Mouse (Mus musculus): ENCODE data around the gene Rnps1. TPM values are rescaled to one million over a fixed set of nuclear protein-coding genes. Genes with fewer than 3 reads are reported as not detected.

The Rnps1 gene
- total RNA-seq (2018; cell fraction: chromatin; rRNA removed): 100 to 1,000 TPM in 11 of 26 experiments, 10 to 100 TPM in 15; 50.9 to 132 (median 97.3) TPM
- 10 to 100 TPM; 60.4 to 92.0 (median 72.0) TPM for total RNA-seq (2018; cell fraction: cytosol; rRNA removed)
- total RNA-seq (2018; cell fraction: nucleus; rRNA removed): 100 to 1,000 TPM in 6 of 26 experiments, 10 to 100 TPM in 20; 53.1 to 137 (median 82.4) TPM
- 59.5 to 100 TPM (median 80.3 TPM) in 3 replicates for polyA plus RNA-seq (2018)

DNA sequence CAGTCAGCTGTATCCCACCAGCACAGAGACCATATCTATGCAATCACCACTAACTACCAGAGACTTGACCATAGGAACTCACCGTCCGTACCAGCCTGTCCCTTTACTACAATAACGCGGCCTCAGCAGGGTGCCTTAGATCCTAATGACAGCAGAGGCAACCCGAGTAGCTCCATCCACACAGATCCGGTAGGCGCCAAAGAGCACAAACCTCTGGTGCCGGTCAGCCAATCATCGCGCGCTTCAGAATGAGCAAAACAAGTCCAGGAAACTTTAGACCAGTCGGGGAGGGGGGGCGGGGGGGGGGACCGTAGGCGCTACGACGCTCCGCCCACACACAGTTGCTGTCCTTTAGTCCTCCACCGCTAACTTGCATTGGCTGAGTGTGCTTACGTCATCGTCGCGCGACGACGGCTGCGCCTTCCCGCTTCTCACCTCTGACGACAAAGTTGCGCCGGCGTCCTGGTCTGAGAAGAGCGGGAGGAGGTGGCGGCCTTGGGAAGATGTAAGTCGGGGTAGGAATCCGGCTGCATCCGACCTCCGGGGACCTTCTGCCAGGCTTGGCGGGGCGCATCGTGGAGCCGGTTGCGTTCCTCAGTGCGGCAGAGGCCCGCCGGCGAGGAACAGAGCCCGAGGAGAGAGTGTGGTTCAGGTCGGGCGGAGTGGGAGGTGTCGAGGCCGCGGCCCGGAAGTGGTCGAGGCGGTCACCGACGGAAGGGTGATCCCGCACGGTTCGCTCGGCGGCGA, at the start of gene Rnps1:
Gene Rnps1, plus strand, starts transcription at position 336 of the 747 bp plus-strand sequence.
- Histone ChIP-seq H3K4me3 (ENCODE audit: inconsistent target) (peak within 1 kb of the TSS; percentile 98), H3K79me2 (ENCODE audit: inconsistent target) (peaks cover 47% of the 10 kb centered on the region), H3K36me3 (ENCODE audit: inconsistent target) (peaks cover 26% of the 10 kb centered on the region), H3K27ac (peak within 1 kb of the TSS; percentile 66)
- under 1% methylated on average over 58 of the region's 64 CpGs for WGBS (ENCODE audit: missing documents)

GRCm38 (mm10) chr17:24365863-24366262, 48.5 kb upstream of the Rnps1 start:
- peaks cover 64% of the 10 kb centered on the region for H3K36me3 ChIP-seq (ENCODE audit: inconsistent target)
- H3K4me3 ChIP-seq (ENCODE audit: inconsistent target): no peak overlapping the region
- peaks cover 24% of the 10 kb centered on the region for H3K79me2 ChIP-seq (ENCODE audit: inconsistent target)
- H3K27ac ChIP-seq: no peak overlapping the region
- WGBS (ENCODE audit: missing documents): 93% methylated on average over 13 of the region's 13 CpGs

GRCm38 (mm10) chr17:24375094-24375712, 39.2 kb upstream of the Rnps1 start:
- Histone ChIP-seq H3K36me3 (ENCODE audit: inconsistent target) (peaks cover 84% of the 10 kb centered on the region), H3K4me3 (ENCODE audit: inconsistent target) (no peak overlapping the region), H3K79me2 (ENCODE audit: inconsistent target) (no peaks in the 10 kb centered on the region), H3K27ac (no peak overlapping the region)
- WGBS (ENCODE audit: missing documents): 87% methylated on average over 4 of the region's 5 CpGs

DNA sequence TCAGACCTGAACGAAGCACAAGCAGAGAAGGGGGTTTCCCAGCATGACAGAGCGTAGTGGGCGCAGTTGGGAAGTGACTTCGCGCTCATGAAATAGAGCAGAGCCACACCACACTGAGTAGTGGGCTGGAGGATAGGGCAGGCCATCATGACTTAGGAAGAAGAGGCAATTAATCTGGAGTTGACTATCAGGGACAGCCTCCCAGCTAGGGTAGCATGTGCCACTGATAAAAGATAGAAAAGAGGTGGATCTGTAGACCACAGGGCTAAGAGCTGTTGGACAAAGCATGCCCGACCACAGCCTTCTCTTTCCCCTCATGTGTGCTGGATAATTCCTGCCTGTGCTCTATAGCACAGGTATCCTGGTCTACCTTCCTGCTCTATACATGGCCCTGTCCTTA, 38.5 kb upstream of the Rnps1 start:
- peaks cover 77% of the 10 kb centered on the region for H3K36me3 ChIP-seq (ENCODE audit: inconsistent target)
- 95% methylated on average over 6 of the region's 6 CpGs for WGBS (ENCODE audit: missing documents)
- no peak overlapping the region for H3K4me3 ChIP-seq (ENCODE audit: inconsistent target)

GRCm38 (mm10) chr17:24378496-24378895, 35.9 kb upstream of the Rnps1 start:
- no peaks in the 10 kb centered on the region for H3K79me2 ChIP-seq (ENCODE audit: inconsistent target)
- 83% methylated on average over 2 of the region's 2 CpGs for WGBS (ENCODE audit: missing documents)
- H3K27ac ChIP-seq: no peak overlapping the region
- H3K4me3 ChIP-seq (ENCODE audit: inconsistent target): no peak overlapping the region
- H3K36me3 ChIP-seq (ENCODE audit: inconsistent target): peaks cover 85% of the 10 kb centered on the region

More for the DNA sequence above, 38.5 kb upstream of the Rnps1 start:
- H3K79me2 ChIP-seq (ENCODE audit: inconsistent target): no peaks in the 10 kb centered on the region
- no peak overlapping the region for H3K27ac ChIP-seq

- no peaks in the 10 kb centered on the region for H3K79me2 ChIP-seq (ENCODE audit: inconsistent target)
- H3K27ac ChIP-seq: no peak overlapping the region
- 93% methylated on average over 8 of the region's 8 CpGs for WGBS (ENCODE audit: missing documents)
- H3K36me3 ChIP-seq (ENCODE audit: inconsistent target): peaks cover 78% of the 10 kb centered on the region
- H3K4me3 ChIP-seq (ENCODE audit: inconsistent target): no peak overlapping the region
These were observed 30.6 kb upstream of the Rnps1 start for GRCm38 (mm10) chr17:24383789-24384188.

DNA sequence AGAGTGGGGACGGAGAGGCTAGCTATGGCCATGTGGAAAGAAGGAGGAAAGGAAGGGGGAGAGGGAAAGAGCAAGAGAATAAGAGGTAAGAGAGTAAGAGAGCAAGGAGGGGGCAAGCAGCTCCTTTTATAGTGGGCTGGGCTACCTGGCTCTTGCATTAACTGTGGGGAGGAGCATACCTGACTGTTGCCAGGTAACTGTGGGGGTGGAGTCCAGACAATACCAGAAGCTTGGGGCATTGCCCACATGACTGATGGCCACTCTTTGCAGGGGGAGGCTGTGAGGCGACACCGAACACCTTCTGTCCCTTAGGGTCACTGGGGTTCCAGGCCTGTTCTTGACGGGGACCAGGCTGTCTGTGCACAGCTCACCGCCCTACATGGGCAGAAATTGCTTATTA, 25.7 kb upstream of the Rnps1 start:
- Histone ChIP-seq H3K4me3 (ENCODE audit: inconsistent target) (no peak overlapping the region), H3K79me2 (ENCODE audit: inconsistent target) (no peaks in the 10 kb centered on the region), H3K36me3 (ENCODE audit: inconsistent target) (peaks cover 51% of the 10 kb centered on the region), H3K27ac (no peak overlapping the region)
- 91% methylated on average over 5 of the region's 5 CpGs for WGBS (ENCODE audit: missing documents)

- peaks cover 39% of the 10 kb centered on the region for H3K36me3 ChIP-seq (ENCODE audit: inconsistent target)
These were observed 24.5 kb upstream of the Rnps1 start for GRCm38 (mm10) chr17:24389865-24390264.

GRCm38 (mm10) chr17:24391149-24391548, 23.2 kb upstream of the Rnps1 start:
- Histone ChIP-seq H3K4me3 (ENCODE audit: inconsistent target) (no peak overlapping the region), H3K36me3 (ENCODE audit: inconsistent target) (peaks cover 34% of the 10 kb centered on the region), H3K27ac (no peak overlapping the region), H3K79me2 (ENCODE audit: inconsistent target) (no peaks in the 10 kb centered on the region)
- WGBS (ENCODE audit: missing documents): 81% methylated on average over 8 of the region's 8 CpGs

More at GRCm38 (mm10) chr17:24389865-24390264, 24.5 kb upstream of the Rnps1 start:
- H3K27ac ChIP-seq: no peak overlapping the region
- H3K79me2 ChIP-seq (ENCODE audit: inconsistent target): no peaks in the 10 kb centered on the region
- no peak overlapping the region for H3K4me3 ChIP-seq (ENCODE audit: inconsistent target)
- WGBS (ENCODE audit: missing documents): 23% methylated on average over 2 of the region's 2 CpGs

GRCm38 (mm10) chr17:24393527-24393926, 20.8 kb upstream of the Rnps1 start:
- WGBS (ENCODE audit: missing documents): 100% methylated on average over 3 of the region's 4 CpGs
- Histone ChIP-seq H3K36me3 (ENCODE audit: inconsistent target) (peaks cover 37% of the 10 kb centered on the region; the same call in 1 of the 2 replicates), H3K27ac (no peak overlapping the region), H3K4me3 (ENCODE audit: inconsistent target) (no peak overlapping the region), H3K79me2 (ENCODE audit: inconsistent target) (no peaks in the 10 kb centered on the region)

GRCm38 (mm10) chr17:24394456-24394855, 19.9 kb upstream of the Rnps1 start:
- 95% methylated on average over 7 of the region's 7 CpGs for WGBS (ENCODE audit: missing documents)
- Histone ChIP-seq H3K27ac (no peak overlapping the region), H3K4me3 (ENCODE audit: inconsistent target) (no peak overlapping the region), H3K79me2 (ENCODE audit: inconsistent target) (no peaks in the 10 kb centered on the region), H3K36me3 (ENCODE audit: inconsistent target) (peaks cover 47% of the 10 kb centered on the region; the same call in 1 of the 2 replicates)

GRCm38 (mm10) chr17:24402371-24402770, 12.0 kb upstream of the Rnps1 start:
- Histone ChIP-seq H3K36me3 (ENCODE audit: inconsistent target) (peaks cover 80% of the 10 kb centered on the region), H3K27ac (no peak overlapping the region), H3K79me2 (ENCODE audit: inconsistent target) (no peaks in the 10 kb centered on the region), H3K4me3 (ENCODE audit: inconsistent target) (no peak overlapping the region)
- 90% methylated on average over 3 of the region's 3 CpGs for WGBS (ENCODE audit: missing documents)

- no peak overlapping the region for H3K4me3 ChIP-seq (ENCODE audit: inconsistent target)
- no peaks in the 10 kb centered on the region for H3K79me2 ChIP-seq (ENCODE audit: inconsistent target)
- no peak overlapping the region for H3K27ac ChIP-seq
- WGBS (ENCODE audit: missing documents): 87% methylated on average over 12 of the region's 12 CpGs
- peaks cover 70% of the 10 kb centered on the region for H3K36me3 ChIP-seq (ENCODE audit: inconsistent target)
These were observed 7.1 kb upstream of the Rnps1 start for GRCm38 (mm10) chr17:24407116-24407803.

DNA sequence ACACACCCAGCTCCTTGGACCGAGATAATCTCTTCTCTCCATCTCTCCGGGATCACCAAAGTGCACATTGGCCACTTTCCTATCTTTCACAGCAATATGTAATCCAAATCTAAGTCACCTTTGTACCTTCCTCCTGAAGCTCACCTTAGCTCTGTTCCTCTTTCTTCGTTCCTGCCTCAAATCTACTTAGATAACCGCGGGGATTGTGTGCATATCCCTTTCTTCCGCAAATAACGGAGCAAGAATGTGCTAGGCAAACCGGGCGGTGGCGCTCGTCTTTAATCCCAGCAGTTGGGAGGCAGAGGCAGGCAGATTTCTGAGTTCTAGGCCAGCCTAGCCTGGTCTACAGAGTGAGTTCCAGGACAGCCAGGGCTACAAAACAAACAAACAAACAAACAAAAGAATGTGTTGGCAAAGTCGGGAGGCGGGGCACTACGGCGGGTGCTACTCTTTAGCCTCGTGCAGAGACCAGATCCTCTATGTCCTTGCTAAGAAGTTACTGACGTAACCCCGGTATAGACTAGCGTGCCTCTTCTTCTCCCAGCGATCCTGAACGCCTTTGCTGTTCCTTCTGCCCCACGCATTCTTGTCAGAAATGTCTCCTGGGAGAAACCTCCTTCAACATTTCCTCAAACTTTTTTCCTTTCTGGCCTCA, 681 bp upstream of the Rnps1 start:
- Histone ChIP-seq H3K4me3 (ENCODE audit: inconsistent target) (peak overlapping the region; percentile 66), H3K36me3 (ENCODE audit: inconsistent target) (peaks cover 26% of the 10 kb centered on the region), H3K27ac (peak overlapping the region; percentile 66), H3K79me2 (ENCODE audit: inconsistent target) (peaks cover 40% of the 10 kb centered on the region)
- 8% methylated on average over 22 of the region's 22 CpGs for WGBS (ENCODE audit: missing documents)

Measured in macrophage (primary cell).